Mouse (Mus musculus): Measurements from ENCODE around the gene Tacr2. TPM values are rescaled to one million over a fixed set of nuclear protein-coding genes. Genes with fewer than 3 reads are reported as not detected.

Gene Tacr2
- polyA plus RNA-seq, 1 experiment: 3.8 TPM

GRCm38 (mm10) chr10:62252496-62253235, 428 bp downstream of the Tacr2 start:
- Histone ChIP-seq H3K27me3 (ENCODE audit: control insufficient read depth, insufficient read depth, low read length) (no peaks in the 10 kb centered on the region), H3K27ac (ENCODE audit: insufficient read depth, low read depth, low read length) (no peak overlapping the region), H3K4me3 (ENCODE audit: low read depth, low read length) (no peak overlapping the region), H3K36me3 (ENCODE audit: control insufficient read depth, insufficient read depth, low read length) (no peaks in the 10 kb centered on the region), H3K4me1 (ENCODE audit: control insufficient read depth, insufficient read depth, insufficient read length, low read length) (0 out of 2 replicates have a peak, but pooled peaks cover 1% of the 10 kb centered on the region)
- 75% methylated on average over 27 of the region's 27 CpGs for WGBS
- TF ChIP-seq CTCF (IDR thresholded peaks at IDR 0.05; ENCODE audit: extremely low read depth, insufficient read length, insufficient replicate concordance, low read depth, low read length): no peak
- TF ChIP-seq POLR2A (IDR thresholded peaks at IDR 0.05; ENCODE audit: low read depth, low read length): no peak

- TF ChIP-seq CTCF (IDR thresholded peaks at IDR 0.05; ENCODE audit: extremely low read depth, insufficient read length, insufficient replicate concordance, low read depth, low read length) (no peak), POLR2A (IDR thresholded peaks at IDR 0.05; ENCODE audit: low read depth, low read length) (no peak)
- Histone ChIP-seq H3K4me1 (ENCODE audit: control insufficient read depth, insufficient read depth, insufficient read length, low read length) (no peaks in the 10 kb centered on the region; the same call in 1 of the 2 replicates), H3K36me3 (ENCODE audit: control insufficient read depth, insufficient read depth, low read length) (no peaks in the 10 kb centered on the region), H3K27ac (ENCODE audit: insufficient read depth, low read depth, low read length) (no peak overlapping the region), H3K4me3 (ENCODE audit: low read depth, low read length) (no peak overlapping the region), H3K27me3 (ENCODE audit: control insufficient read depth, insufficient read depth, low read length) (no peaks in the 10 kb centered on the region)
- WGBS: 84% methylated on average over 5 of the region's 5 CpGs
Measured at GRCm38 (mm10) chr10:62258298-62258697, 6.1 kb downstream of the Tacr2 start.

- no peaks in the 10 kb centered on the region; the same call in 1 of the 2 replicates for H3K4me1 ChIP-seq (ENCODE audit: control insufficient read depth, insufficient read depth, insufficient read length, low read length)
- no peaks in the 10 kb centered on the region for H3K36me3 ChIP-seq (ENCODE audit: control insufficient read depth, insufficient read depth, low read length)
- H3K4me3 ChIP-seq (ENCODE audit: low read depth, low read length): no peak overlapping the region
- H3K27ac ChIP-seq (ENCODE audit: insufficient read depth, low read depth, low read length): no peak overlapping the region
- WGBS: 14% methylated on average over 18 of the region's 18 CpGs
- TF ChIP-seq CTCF (IDR thresholded peaks at IDR 0.05; ENCODE audit: extremely low read depth, insufficient read length, insufficient replicate concordance, low read depth, low read length): peak; percentile 85; the same call in 1 of the 2 replicates
- 0 out of 2 replicates have a peak, but pooled peaks have one; percentile 19 for TF ChIP-seq POLR2A (IDR thresholded peaks at IDR 0.05; ENCODE audit: low read depth, low read length)
- no peaks in the 10 kb centered on the region for H3K27me3 ChIP-seq (ENCODE audit: control insufficient read depth, insufficient read depth, low read length)
Measured at GRCm38 (mm10) chr10:62261115-62261886, 9.1 kb downstream of the Tacr2 start.

- Histone ChIP-seq H3K27ac (ENCODE audit: insufficient read depth, low read depth, low read length) (no peak overlapping the region), H3K4me1 (ENCODE audit: control insufficient read depth, insufficient read depth, insufficient read length, low read length) (no peaks in the 10 kb centered on the region; the same call in 1 of the 2 replicates), H3K36me3 (ENCODE audit: control insufficient read depth, insufficient read depth, low read length) (no peaks in the 10 kb centered on the region), H3K4me3 (ENCODE audit: low read depth, low read length) (no peak overlapping the region), H3K27me3 (ENCODE audit: control insufficient read depth, insufficient read depth, low read length) (no peaks in the 10 kb centered on the region)
- WGBS: 19% methylated on average over 2 of the region's 2 CpGs
- TF ChIP-seq POLR2A (IDR thresholded peaks at IDR 0.05; ENCODE audit: low read depth, low read length) (no peak), CTCF (IDR thresholded peaks at IDR 0.05; ENCODE audit: extremely low read depth, insufficient read length, insufficient replicate concordance, low read depth, low read length) (no peak)
Measured at GRCm38 (mm10) chr10:62264299-62264698, 12.1 kb downstream of the Tacr2 start.

- no peak overlapping the region for H3K4me3 ChIP-seq (ENCODE audit: low read depth, low read length)
- 0 out of 2 replicates have a peak, but pooled peaks cover 2% of the 10 kb centered on the region for H3K36me3 ChIP-seq (ENCODE audit: control insufficient read depth, insufficient read depth, low read length)
- H3K27me3 ChIP-seq (ENCODE audit: control insufficient read depth, insufficient read depth, low read length): no peaks in the 10 kb centered on the region
- H3K4me1 ChIP-seq (ENCODE audit: control insufficient read depth, insufficient read depth, insufficient read length, low read length): no peaks in the 10 kb centered on the region; the same call in 1 of the 2 replicates
- 67% methylated on average over 16 of the region's 16 CpGs for WGBS
- no peak overlapping the region for H3K27ac ChIP-seq (ENCODE audit: insufficient read depth, low read depth, low read length)
- no peak for TF ChIP-seq POLR2A (IDR thresholded peaks at IDR 0.05; ENCODE audit: low read depth, low read length)
- no peak for TF ChIP-seq CTCF (IDR thresholded peaks at IDR 0.05; ENCODE audit: extremely low read depth, insufficient read length, insufficient replicate concordance, low read depth, low read length)
Measured at GRCm38 (mm10) chr10:62269278-62269677, 17.0 kb downstream of the Tacr2 start.

GRCm38 (mm10) chr10:62275235-62275634, 23.0 kb downstream of the Tacr2 start:
- H3K4me1 ChIP-seq (ENCODE audit: control insufficient read depth, insufficient read depth, insufficient read length, low read length): no peaks in the 10 kb centered on the region
- no peaks in the 10 kb centered on the region for H3K36me3 ChIP-seq (ENCODE audit: control insufficient read depth, insufficient read depth, low read length)
- no peaks in the 10 kb centered on the region for H3K27me3 ChIP-seq (ENCODE audit: control insufficient read depth, insufficient read depth, low read length)
- TF ChIP-seq CTCF (IDR thresholded peaks at IDR 0.05; ENCODE audit: extremely low read depth, insufficient read length, insufficient replicate concordance, low read depth, low read length) (peak; percentile 41; the same call in 1 of the 2 replicates), POLR2A (IDR thresholded peaks at IDR 0.05; ENCODE audit: low read depth, low read length) (no peak)
- WGBS: 19% methylated on average over 4 of the region's 4 CpGs
- no peak overlapping the region for H3K4me3 ChIP-seq (ENCODE audit: low read depth, low read length)
- H3K27ac ChIP-seq (ENCODE audit: insufficient read depth, low read depth, low read length): no peak overlapping the region

Measured in small intestine, adult 2 months (tissue).